Comparison of ENCODE assay signal across 10 mouse cellular contexts in the genomic region with DNA sequence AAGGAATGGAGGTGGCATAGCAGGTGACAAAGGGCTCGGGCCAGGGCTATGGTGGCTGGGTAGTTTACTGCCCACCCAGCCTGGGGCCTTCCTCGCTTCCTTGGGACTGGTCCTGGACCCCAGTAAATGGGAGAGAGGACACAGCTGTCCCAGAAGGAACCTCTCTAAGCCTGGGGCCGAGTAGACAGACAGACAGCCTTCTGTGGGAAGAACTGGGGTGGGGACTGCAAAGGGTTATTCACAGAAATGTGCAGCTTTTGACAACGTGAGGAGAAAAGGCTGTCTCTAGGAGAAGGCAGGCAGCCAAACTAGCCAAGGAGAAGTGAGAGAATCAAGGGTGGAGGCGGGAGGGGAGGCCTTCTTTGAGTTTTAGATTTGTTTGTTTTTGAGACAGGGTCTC. TPM values are rescaled to one million over a fixed set of nuclear protein-coding genes. Genes with fewer than 3 reads are reported as not detected.
DNase-seq lines count a peak whose midpoint lies in the region; ATAC-seq lines count a peak whose summit lies in the region.
"Had no signal": no experiment of that assay in that cellular context is flagged by ENCODE, and none has a peak within 500 bp of the region (broad histone marks: within the 10 kb centered on the region; RNA-seq: fewer than 3 reads in every experiment).

No protein-coding gene starts in this region.

- no peak overlapping the region; the same call in 1 of the 2 replicates for H3K9ac ChIP-seq in kidney, embryonic 14.5 days (ENCODE audit: low read depth, low read length)
- no peak overlapping the region for H3K9ac ChIP-seq in hindbrain, embryonic 12.5 days
- H3K9ac ChIP-seq: hindbrain, embryonic 15.5 days; midbrain, embryonic 13.5 days had no signal

- H3K9me3 ChIP-seq in kidney, embryonic 14.5 days (ENCODE audit: control insufficient read depth, low read length) = no peaks in the 10 kb centered on the region
- no peaks in the 10 kb centered on the region for H3K9me3 ChIP-seq in embryonic facial prominence, embryonic 10.5 days
- no peaks in the 10 kb centered on the region for H3K9me3 ChIP-seq in hindbrain, embryonic 12.5 days (replicated peaks)
- H3K9me3 ChIP-seq: hindbrain, embryonic 15.5 days; midbrain, embryonic 13.5 days had no signal

- H3K4me2 ChIP-seq in kidney, embryonic 14.5 days (replicated peaks; ENCODE audit: low read depth, low read length) = no peak overlapping the region
- H3K4me2 ChIP-seq in hindbrain, embryonic 12.5 days (replicated peaks) = no peak overlapping the region
- H3K4me2 ChIP-seq: hindbrain, embryonic 15.5 days; midbrain, embryonic 13.5 days had no signal

- no peak overlapping the region for H3K4me3 ChIP-seq in kidney, embryonic 14.5 days (ENCODE audit: low read length)
- peak overlapping the region; percentile 64 for H3K4me3 ChIP-seq in embryonic facial prominence, embryonic 10.5 days
- H3K4me3 ChIP-seq in hindbrain, embryonic 12.5 days = no peak overlapping the region
- H3K4me3 ChIP-seq: hindbrain, embryonic 15.5 days; midbrain, embryonic 13.5 days had no signal

- peak; percentile 36 for ATAC-seq in kidney, embryonic 14.5 days (ENCODE audit: low FRiP score, low TSS enrichment)
- no peak for ATAC-seq in hindbrain, embryonic 12.5 days (ENCODE audit: low FRiP score)
- ATAC-seq in megakaryocyte, adult 5-6 weeks (ENCODE audit: poor library complexity, severe bottlenecking) = no peak
- ATAC-seq: midbrain, embryonic 13.5 days had no signal

- no peaks in the 10 kb centered on the region for H3K27me3 ChIP-seq in kidney, embryonic 14.5 days (ENCODE audit: control insufficient read depth, insufficient read depth, low read length)
- peaks cover 23% of the 10 kb centered on the region for H3K27me3 ChIP-seq in embryonic facial prominence, embryonic 10.5 days (replicated peaks; ENCODE audit: low read depth, poor library complexity, severe bottlenecking)
- peaks cover 26% of the 10 kb centered on the region for H3K27me3 ChIP-seq in hindbrain, embryonic 12.5 days

- peak overlapping the region; percentile 96 for H3K27ac ChIP-seq in kidney, embryonic 14.5 days (ENCODE audit: low read depth, low read length)
- H3K27ac ChIP-seq in embryonic facial prominence, embryonic 10.5 days (replicated peaks) = peak overlapping the region; percentile 93
- H3K27ac ChIP-seq in hindbrain, embryonic 12.5 days = peak overlapping the region; percentile 77
- H3K27ac ChIP-seq: hindbrain, embryonic 15.5 days had no signal

- WGBS in kidney, embryonic 14.5 days = 44% methylated on average over 5 of the region's 5 CpGs
- 52% methylated on average over 5 of the region's 5 CpGs for WGBS in embryonic facial prominence, embryonic 10.5 days
- 63% methylated on average over 5 of the region's 5 CpGs for WGBS in hindbrain, embryonic 12.5 days

- H3K4me1 ChIP-seq in kidney, embryonic 14.5 days (ENCODE audit: control insufficient read depth, insufficient read depth, low read length) = peaks cover 51% of the 10 kb centered on the region
- peaks cover 74% of the 10 kb centered on the region for H3K4me1 ChIP-seq in embryonic facial prominence, embryonic 10.5 days
- peaks cover 43% of the 10 kb centered on the region for H3K4me1 ChIP-seq in hindbrain, embryonic 12.5 days

- H3K36me3 ChIP-seq in kidney, embryonic 14.5 days (ENCODE audit: control insufficient read depth, insufficient read depth, low read length) = peaks cover 17% of the 10 kb centered on the region
- peaks cover 38% of the 10 kb centered on the region for H3K36me3 ChIP-seq in embryonic facial prominence, embryonic 10.5 days (replicated peaks)
- 0 out of 2 replicates have a peak, but pooled peaks cover 5% of the 10 kb centered on the region for H3K36me3 ChIP-seq in hindbrain, embryonic 12.5 days
- H3K36me3 ChIP-seq: hindbrain, embryonic 15.5 days; midbrain, embryonic 13.5 days had no signal

- DNase-seq in kidney, adult 11 months = no peak
- no peak for DNase-seq in embryonic facial prominence, embryonic 10.5 days (ENCODE audit: low spot score)
- peak; percentile 78 for DNase-seq in lung, postnatal 10 days
- no peak for DNase-seq in right cerebral cortex, postnatal 10 days (ENCODE audit: low spot score in 2 of 2)
- DNase-seq in left cerebral cortex, adult 18-20 months (ENCODE audit: low spot score in 2 of 2) = no peak

RNA-seq across cellular contexts. Expression of gene Snai1, which starts 6.5 kb away (rescaled TPM):
- polyA plus RNA-seq in kidney, embryonic 14.5 days (2014; fragmentation: Nextera tagmentation; extraction: Ambion mirVana) = 40.4 and 40.8 TPM in 2 replicates
- 86.3 and 93.8 TPM in 2 replicates for polyA plus RNA-seq in embryonic facial prominence, embryonic 10.5 days (2016; fragmentation: Nextera tagmentation; extraction: Ambion mirVana)
- 30.1 and 39.0 TPM in 2 replicates for polyA plus RNA-seq in hindbrain, embryonic 12.5 days (2016; fragmentation: Nextera tagmentation; extraction: Ambion mirVana)
- 1 to 10 TPM; 1.1 to 1.2 TPM for total RNA-seq in left cerebral cortex, adult 18-20 months (2021)
- 0.40 and 1.8 TPM in 2 replicates for total RNA-seq in megakaryocyte, adult 5-6 weeks (2015)
- 0.40 TPM in 1 of 2 replicates, not detected in the other for total RNA-seq in megakaryocyte, adult 5-6 weeks (2017)

RNA-seq across cellular contexts. Expression of gene Spata2, which starts 51.8 kb away (rescaled TPM):
- polyA plus RNA-seq in kidney, embryonic 14.5 days (2014; fragmentation: Nextera tagmentation; extraction: Ambion mirVana) = 10.8 and 17.4 TPM in 2 replicates
- 19.6 TPM in 2 replicates for polyA plus RNA-seq in embryonic facial prominence, embryonic 10.5 days (2016; fragmentation: Nextera tagmentation; extraction: Ambion mirVana)
- polyA plus RNA-seq in hindbrain, embryonic 12.5 days (2016; fragmentation: Nextera tagmentation; extraction: Ambion mirVana) = 20.8 and 25.3 TPM in 2 replicates
- 10 to 100 TPM; 76.0 to 84.0 TPM for total RNA-seq in left cerebral cortex, adult 18-20 months (2021)
- total RNA-seq in megakaryocyte, adult 5-6 weeks (2015) = 9.0 and 11.3 TPM in 2 replicates
- total RNA-seq in megakaryocyte, adult 5-6 weeks (2017) = 6.3 and 10.3 TPM in 2 replicates

RNA-seq across cellular contexts. Expression of gene Rnf114, which starts 52.0 kb away (rescaled TPM):
- polyA plus RNA-seq in kidney, embryonic 14.5 days (2014; fragmentation: Nextera tagmentation; extraction: Ambion mirVana) = 79.1 and 98.3 TPM in 2 replicates
- 133 and 142 TPM in 2 replicates for polyA plus RNA-seq in embryonic facial prominence, embryonic 10.5 days (2016; fragmentation: Nextera tagmentation; extraction: Ambion mirVana)
- 120 TPM in 2 replicates for polyA plus RNA-seq in hindbrain, embryonic 12.5 days (2016; fragmentation: Nextera tagmentation; extraction: Ambion mirVana)
- 10 to 100 TPM; 57.9 to 58.9 TPM for total RNA-seq in left cerebral cortex, adult 18-20 months (2021)
- 59.7 and 61.7 TPM in 2 replicates for total RNA-seq in megakaryocyte, adult 5-6 weeks (2015)
- 36.3 and 37.8 TPM in 2 replicates for total RNA-seq in megakaryocyte, adult 5-6 weeks (2017)
